Mouse (Mus musculus) ES-E14 (cell line): ENCODE results near the gene Kremen2.

Source experiments
- CHD2 ChIP-seq: IDR thresholded peaks from 2 replicates; pipeline ENCODE4 v1.6.1; 2014; ENCODE audit warnings: mild to moderate bottlenecking, low read depth, low read length, inconsistent platforms
- HCFC1 ChIP-seq: IDR thresholded peaks from 2 replicates; pipeline ENCODE4 v1.6.1; 2012; ENCODE audit warnings: low read length, inconsistent platforms, borderline replicate concordance; ENCODE audit not compliant: insufficient read depth
- ZC3H11A ChIP-seq: IDR thresholded peaks from 2 replicates; pipeline ENCODE4 v1.6.1; 2012; ENCODE audit warnings: low read depth, mild to moderate bottlenecking, inconsistent platforms, low read length, borderline replicate concordance
- ZNF384 ChIP-seq: IDR thresholded peaks from 2 replicates; pipeline ENCODE4 v1.6.1; 2012; ENCODE audit warnings: low read depth, low read length, inconsistent platforms

- TF ChIP-seq ZNF384 (no peak), HCFC1 (no peak), ZC3H11A (no peak), CHD2 (no peak)
Observed at GRCm38 (mm10) chr17:23773676-23774075, 28.0 kb upstream of the Kremen2 start.
